Mouse (Mus musculus) v-Abl transformed pro-B cells (cell line): Measurements from ENCODE around the gene Zfp646.
"Not testable (repeated sequence)": the region's sequence is repeated elsewhere in the genome, so short reads cannot be mapped to it uniquely, and the experiment has no call there.

Experiments
- in situ Hi-C, 2 experiments: fragments of 400-800 bp; cut with MboI; formaldehyde crosslinking; loops; one replicate each; pipeline ENCODE4 v1.15.1; 2025; ENCODE audit not compliant: unreplicated experiment in 2 of 2

Gene Zfp646

DNA sequence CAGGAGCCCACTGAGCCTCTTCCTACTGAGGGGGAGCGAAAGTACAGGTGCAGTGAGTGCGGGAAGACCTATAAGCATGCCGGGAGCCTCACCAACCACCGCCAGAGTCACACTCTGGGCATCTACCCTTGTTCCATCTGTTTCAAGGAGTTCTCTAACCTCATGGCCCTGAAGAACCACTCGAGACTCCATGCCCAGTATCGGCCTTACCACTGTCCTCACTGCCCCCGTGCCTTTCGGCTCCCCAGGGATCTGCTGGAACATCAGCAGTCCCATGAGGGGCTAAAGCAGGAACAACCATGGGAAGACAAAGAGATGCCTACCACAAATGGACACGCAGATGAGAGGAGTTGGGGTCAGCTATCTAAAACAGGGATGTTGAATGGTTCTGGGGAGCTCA lies 3.3 kb downstream of the Zfp646 start:
- in situ Hi-C loops = no loop called here

DNA sequence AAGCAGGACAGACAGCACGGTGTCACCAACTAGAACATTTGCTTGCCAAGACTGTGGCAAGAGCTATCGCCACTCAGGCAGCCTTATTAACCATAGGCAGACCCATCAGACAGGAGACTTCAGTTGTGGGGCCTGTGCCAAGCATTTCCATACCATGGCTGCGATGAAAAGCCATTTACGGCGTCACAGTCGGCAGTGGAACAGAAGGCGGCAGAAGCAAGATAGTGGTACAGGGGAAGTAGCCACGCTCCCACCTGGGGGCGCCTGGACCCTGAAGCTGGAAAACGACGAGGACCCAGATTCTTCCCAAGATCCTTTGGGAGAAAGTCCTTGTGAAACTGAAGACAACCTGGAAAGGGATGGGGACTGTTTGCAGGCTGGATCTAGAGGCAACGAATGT lies 4.4 kb downstream of the Zfp646 start:
- in situ Hi-C loops = no loop called here

DNA sequence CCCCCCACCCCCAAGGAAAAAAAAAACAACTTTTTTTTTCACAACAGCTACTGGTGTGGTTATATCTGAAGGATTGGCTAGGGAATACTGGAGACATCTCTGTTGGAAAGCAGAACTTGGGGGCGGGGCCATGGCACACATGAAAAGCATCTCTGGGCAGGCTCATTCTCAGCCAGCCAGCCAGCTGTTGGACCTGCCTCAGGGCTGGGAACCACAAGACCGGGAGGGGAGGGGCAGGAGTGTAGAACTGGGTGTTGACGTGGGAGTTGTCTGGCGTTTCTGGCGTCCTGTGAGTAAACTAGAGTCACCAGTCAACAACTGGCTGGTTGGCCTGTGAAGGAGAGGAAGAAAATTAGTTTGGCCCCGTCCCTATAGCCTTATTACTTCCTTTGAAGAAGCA lies 9.9 kb downstream of the Zfp646 start:
- in situ Hi-C loops = no loop called here

DNA sequence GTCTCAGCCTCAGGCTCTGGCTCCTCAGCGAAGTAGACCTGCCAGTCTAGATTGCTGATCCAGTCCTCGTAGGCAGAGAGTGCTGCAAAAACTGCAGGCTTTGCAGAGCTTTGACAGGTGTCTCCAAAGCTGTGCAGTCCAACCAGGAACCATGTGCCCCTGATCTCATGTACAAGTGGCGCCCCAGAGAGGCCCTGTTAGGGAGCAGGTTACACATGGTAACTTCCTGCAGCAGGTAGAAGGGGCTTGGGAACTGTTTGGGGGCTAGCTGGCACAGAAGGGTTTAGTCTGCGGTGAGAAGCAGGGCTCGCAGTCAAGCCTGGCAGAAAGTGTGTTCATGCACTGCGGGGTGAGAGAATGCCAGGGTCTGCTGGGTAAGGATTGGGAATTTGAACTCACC lies 10.5 kb downstream of the Zfp646 start:
- in situ Hi-C loops = no loop called here

DNA sequence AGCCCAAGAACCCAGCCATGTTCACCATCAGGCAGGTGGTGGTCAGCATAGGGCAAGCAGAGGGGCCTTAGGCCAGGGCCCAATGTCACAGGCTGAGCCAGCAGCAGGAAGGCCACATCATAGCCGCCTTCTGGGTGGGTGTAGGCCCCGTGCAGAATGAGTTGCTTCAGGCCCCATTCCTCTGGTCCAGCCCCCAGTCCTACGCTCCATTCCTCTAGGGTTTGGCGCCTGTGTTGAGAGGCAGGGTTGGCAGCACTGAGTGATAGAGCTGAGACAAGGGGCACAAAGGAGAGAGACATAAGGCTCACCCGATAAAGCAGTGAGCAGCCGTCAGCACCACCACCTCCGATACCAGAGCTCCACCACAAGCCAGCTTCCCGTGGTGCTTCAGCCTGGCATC lies 11.2 kb downstream of the Zfp646 start:
- in situ Hi-C loops = no loop called here

DNA sequence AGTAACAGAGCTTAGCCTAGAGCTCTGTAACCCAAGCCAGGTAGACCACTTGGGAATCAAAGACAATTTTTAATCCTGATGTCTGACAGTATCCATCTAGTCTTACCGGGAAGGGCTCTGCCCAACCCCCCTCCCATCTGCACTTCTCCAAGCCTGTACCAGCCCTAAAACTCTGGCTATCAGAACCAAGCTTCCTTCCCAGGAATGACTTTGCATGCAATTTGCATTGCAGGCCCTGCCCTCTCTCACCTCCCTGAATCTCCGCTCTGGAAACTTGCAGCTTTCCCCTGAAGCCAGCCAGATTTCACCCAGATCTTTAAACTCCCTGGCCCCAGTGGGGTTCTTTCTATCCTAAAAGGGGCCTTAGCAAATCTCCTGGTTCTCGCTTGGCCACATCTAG lies 11.8 kb downstream of the Zfp646 start:
- in situ Hi-C loops = no loop called here

DNA sequence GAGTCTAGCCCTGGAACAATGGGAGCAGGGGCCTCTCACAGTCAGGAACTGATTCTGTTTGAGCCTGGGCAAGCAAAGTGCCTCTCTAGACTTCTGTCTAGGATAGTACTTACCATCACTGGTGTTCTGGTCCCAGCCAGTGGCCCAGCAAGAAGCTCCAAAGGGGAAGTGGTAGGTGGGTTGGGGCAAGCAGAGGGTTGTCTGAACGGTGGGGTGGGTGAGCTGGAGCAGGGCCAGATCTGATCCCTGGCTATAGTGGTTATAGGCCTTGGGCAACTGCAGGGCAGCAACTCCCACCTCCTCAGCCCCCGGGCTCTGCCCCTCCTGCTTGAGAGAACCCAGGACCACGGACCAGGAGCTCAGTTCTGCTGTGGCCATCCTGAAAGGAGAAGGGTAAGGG lies 12.8 kb downstream of the Zfp646 start:
- in situ Hi-C loops = no loop called here

DNA sequence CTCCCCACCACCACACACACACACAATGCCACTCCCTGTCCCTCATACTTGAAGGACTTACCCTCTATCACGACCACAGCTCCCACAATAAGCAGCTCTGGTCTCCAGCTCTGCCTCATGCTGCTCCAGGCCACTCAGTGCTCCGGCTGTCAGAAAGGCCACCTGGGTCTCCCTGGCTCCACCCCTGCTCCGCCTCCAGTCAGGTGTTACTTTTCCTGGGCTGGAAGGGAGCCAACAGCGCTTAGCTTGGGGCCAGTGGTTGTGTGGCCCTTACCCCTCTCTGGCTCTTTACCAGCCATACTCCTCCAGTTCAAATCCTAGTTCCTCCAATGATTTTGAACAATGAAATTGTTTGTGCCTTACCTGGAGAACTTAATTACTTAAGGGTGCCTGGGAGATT lies 14.8 kb downstream of the Zfp646 start, which contains the start of gene Prss53:
Gene Prss53, minus strand, starts transcription at position 173 of the 400 bp plus-strand sequence.
- in situ Hi-C loops = no loop called here

DNA sequence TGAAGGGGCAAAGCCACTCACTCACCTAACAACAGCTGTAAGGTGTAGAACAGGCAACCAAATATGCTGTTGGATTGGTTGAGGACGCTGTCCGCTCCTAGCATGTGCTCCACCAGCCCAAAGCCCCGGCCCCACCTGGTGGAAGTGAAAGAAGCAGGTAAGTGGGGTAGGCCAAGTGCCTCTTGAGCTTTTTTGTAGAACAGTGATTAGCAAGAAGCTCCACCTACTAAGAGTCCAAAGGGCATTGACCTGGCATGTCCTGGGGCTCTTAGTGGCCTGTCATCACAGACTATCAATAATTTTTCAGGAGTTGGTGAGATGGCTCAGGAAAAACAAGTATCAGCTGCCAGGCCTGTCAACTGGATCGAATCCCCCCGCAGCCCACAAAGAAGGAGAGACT lies 18.5 kb downstream of the Zfp646 start:
- in situ Hi-C loops = no loop called here

DNA sequence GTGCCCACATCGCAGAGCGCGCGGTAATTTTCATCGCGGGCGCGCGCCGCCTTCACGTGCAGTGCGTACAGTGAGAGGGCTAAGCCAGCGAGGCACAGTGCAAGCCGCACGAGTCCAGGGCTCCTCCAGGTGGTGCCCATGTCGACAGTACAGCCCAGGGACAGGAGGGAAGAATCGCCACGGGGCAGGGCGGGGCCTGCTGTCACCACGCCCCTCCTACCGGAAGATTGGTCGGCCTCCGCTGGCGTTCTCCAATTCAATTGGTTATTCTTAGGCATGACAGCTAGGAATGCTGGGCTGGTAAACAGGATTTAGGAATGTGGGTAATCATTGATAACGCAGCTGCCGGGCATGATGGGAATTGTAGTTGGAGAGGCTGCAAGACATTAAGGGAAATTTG lies 19.4 kb downstream of the Zfp646 start, which contains the start of the genes Gm21974 and Vkorc1:
Gene Gm21974, minus strand, starts transcription at position 13 of the 400 bp plus-strand sequence.
Gene Vkorc1, minus strand, starts transcription at position 176 of the 400 bp plus-strand sequence.
- in situ Hi-C loops = no loop called here

DNA sequence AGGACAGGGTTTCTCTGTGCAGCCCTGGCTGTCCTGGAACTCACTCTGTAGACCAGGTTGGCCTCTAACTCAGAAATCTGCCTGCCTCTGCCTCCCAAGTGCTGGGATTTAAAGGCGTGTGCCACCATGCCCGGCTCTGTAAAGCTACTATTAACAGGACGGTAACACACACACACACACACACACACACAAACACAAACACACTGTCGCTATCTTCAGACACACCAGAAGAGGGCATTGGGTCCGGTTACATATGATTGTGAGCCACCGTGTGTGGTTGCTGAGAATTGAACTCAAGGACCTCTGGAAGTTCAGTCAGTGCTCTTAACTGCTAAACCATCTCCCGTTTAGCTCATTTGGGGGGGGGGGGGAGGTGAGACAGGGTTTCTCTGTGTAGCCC lies 19.9 kb downstream of the Zfp646 start:
- in situ Hi-C loops = not testable (repeated sequence)

DNA sequence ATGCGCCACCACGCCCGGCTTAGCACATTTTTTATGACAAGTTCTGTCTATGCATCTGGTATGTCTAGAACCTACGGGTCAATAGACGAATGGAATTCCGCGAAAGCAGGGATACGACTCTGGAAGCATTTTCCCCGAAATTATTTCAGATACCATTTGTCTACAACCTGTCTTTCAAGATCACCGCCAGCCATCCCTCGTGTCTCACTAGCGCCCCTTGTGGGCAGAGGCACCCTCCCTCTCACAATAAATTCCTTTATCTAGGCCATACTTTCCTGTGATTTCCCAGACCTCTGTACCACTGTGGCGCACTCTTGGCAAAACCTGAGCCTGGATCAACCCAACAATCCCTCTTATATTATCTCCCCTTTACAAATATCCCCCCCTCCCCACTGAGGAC lies 20.4 kb downstream of the Zfp646 start:
- in situ Hi-C loops = no loop called here

DNA sequence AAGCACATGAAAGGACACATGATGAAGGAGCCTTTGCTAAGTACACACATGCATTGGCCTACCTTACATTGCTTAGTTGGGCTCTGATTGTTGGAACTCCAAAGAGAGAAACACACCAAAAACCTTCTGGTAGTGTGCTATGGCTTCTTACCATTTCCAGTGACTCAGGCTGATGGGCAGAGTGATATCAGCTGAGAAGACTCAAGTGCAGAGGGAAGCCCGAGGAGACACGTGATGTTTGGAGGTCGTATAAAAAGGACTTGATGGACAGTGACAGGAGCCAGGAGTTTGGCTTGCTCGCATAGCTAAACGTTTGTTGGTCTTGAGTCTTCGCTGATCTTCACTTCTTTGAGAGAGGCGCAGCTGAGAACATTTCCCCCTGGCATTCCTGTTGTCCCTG lies 21.5 kb downstream of the Zfp646 start:
- in situ Hi-C loops = no loop called here

DNA sequence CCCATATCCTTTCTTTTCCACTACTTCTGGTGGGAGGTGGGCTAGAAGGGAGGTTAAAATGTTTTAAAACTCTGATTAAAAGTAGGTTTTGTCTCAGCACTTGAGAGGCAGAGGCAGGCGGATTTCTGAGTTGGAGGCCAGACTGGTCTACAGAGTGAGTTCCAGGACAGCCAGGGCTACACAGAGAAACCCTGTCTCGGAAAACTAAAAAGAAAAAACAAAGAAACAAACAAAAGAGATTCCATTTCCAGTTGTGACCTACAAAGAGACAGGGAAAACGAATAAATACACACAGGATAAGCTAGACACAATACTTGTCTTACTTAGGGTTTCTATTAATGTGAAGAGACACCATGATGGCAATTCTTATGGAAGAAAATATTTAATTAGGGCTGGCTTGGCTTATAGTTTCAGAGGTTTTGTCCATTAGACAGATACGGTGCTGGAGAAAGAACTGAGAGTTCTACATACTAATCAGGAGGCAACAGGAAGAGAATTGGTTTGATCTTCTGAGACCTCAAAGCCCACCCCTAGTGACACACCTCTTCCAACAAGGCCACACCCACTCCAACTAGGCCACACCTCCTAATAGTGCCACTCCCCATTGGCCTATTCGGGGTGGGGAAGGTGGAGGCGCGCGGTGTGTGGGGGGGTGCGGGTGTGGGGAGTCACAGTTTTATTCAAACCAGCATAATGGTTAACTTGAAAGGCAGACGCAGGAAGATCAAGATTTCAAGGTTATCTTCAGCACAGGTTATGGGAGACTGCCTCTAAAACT lies 22.3 kb downstream of the Zfp646 start:
- in situ Hi-C loops = no loop called here

DNA sequence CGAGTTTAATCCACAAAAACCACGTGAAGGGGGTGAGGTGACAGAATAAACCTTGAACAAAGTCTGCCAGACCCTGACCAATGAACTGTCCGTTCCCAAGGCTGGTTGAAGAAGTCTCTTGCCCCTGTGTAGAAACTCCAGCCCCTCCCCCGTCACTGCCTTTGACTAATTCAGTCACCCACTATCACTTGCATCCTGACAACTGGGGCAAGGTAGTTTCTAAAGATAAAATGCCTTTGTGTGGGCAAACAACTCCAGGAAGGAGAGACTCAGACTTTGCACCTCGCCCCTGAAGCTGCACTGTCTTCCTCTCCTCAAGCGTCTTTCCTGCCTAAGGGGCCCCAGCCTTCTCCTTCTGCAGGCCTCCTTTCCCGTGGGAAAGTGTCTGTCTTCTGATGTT lies 24.0 kb downstream of the Zfp646 start:
- in situ Hi-C loops = no loop called here

DNA sequence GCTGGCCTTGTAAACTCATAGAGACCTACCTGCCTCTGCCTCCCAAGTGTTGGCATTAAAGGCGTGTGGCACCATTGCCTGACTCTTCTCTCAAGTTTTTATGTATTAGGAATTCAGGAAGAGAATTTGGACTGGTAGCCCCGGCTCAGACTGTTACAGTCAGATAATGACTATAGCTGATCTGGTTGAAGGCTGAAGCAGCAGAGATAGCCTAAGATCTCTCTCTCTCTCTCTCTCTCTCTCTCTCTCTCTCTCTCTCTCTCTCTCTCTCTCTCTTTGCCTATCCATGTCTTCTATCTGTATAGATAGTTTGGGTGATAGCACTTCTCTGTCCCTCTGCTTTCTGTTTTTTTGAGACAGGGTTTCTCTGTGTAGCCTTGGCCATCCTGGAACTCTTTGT lies 25.8 kb downstream of the Zfp646 start:
- in situ Hi-C loops = no loop called here

DNA sequence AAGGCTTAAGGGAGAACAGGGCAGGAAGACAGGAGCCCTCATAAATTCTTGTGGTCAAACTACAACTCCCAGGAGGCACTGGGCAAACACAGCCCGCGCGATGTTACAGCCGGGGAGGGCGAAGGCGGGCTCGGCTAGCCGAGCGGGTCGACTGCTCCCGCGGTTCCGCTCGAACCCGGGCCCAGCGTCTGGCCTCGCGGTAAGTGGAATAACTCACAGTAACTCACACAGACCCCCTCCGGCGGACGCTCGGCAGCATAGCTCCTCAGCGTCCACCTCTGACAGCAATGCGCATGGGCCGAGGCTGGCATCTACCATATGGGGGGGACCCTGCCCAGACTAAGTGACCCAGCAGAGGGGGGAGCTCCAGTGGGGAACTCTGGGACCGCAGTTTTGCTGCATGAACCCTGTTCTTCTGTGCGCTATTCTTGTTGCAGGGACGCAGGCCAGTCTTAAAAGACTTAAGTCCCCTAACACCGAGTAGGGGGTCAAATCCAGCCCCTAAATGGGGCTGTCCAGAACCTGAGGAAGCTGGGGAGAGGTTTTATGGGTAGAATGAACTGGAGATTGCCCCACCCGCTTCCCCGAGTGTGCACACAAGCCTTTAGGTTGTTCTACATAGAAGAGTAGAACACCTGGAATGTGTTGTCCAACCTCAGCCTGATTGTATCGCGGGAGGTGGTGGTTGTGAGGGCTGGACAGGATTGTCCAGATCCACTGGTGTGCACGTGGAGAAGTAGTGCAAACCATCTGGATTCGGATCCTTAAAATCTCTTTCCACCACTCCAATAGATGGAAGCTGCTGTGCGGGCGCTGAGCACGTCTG lies 28.2 kb downstream of the Zfp646 start, which contains the start of gene Bckdk:
Gene Bckdk, plus strand, starts transcription at position 112 of the 826 bp plus-strand sequence.
- in situ Hi-C loops = no loop called here

DNA sequence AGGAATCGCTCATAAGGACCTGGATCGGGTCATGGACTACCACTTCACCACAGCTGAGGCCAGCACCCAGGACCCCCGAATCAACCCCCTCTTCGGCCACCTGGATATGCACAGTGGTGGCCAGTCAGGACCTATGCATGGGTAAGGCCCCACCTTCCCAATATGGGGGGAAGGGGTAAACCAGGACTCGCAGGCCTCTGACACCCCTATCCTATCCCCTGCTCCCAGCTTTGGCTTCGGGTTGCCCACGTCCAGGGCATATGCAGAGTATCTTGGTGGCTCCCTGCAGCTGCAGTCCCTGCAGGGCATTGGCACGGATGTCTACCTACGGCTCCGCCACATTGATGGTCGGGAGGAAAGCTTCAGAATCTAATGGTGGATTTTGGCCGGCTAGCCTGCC lies 31.9 kb downstream of the Zfp646 start:
- in situ Hi-C loops = no loop called here

DNA sequence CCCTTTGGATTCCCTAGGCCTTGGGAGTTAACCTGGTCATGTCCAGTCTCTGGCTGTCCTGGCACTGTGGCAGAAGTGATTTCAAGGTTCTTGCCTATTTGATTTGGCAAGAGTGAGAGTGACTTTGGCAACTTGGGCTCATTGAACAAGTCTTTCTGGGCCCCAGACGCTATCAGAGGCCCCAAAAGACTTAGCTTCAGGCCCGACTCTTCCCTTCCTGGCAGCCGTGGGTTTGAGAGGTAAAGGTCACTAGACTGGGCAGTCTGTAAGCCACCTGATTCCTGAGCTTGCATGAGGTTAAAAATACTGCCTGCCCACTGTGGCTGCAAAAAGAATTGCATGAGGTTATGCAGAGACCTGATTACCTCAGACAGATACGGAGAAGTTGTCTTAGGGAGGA lies 32.6 kb downstream of the Zfp646 start:
- in situ Hi-C loops = no loop called here

DNA sequence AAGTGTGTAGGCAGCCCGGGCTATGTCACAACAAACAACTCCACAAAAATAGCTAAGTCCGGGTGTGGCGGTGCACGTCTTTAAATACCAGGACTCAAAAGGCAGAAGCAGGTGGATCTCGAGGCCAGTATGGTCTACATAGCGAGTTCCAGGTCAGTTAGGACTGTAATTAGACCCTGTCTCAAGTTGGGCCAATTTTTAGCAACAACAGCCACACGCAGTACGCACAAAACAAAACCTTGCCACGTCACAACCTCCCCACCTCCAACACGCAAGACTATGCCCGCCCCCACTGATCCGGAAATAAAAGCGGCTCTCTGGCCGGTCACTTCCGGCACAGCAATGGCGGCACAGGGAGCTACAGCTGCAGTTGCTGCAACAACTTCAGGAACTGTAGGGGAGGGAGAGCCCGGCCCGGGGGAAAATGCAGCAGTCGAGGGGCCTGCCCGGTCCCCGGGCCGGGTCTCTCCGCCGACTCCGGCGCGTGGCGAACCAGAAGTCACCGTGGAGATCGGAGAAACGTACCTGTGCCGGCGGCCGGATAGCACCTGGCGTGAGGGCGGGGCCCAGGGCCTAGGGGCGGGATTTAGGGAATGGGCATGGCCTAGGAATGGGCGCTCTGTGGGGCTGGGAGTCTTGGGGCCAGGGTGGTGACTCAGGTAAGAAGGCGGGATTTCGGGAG lies 36.3 kb downstream of the Zfp646 start, which contains the start of gene Kat8:
Gene Kat8, plus strand, starts transcription at position 327 of the 682 bp plus-strand sequence.
- in situ Hi-C loops = no loop called here

DNA sequence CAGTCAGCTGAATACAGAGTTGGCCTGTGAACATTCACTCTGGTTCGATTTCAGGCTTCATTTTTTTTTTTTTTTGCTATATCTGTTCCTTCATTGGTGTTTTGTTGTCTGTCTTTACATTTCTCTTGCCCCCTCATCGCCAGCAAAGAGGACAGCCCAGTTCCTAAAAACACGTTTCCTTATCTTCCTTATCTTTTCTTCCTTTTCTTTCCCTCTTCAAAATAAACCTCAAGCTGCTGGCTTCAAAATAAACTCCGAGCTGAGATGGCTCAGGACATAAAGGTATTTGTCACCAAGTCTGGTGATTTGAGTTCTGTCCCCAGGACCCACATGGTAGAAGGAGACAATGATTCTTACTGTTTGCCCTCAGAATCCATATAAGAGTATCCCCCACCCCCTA lies 36.9 kb downstream of the Zfp646 start:
- in situ Hi-C loops = no loop called here
